Mouse (Mus musculus): ENCODE measurements around the gene Taar3.

The Taar3 gene

DNA sequence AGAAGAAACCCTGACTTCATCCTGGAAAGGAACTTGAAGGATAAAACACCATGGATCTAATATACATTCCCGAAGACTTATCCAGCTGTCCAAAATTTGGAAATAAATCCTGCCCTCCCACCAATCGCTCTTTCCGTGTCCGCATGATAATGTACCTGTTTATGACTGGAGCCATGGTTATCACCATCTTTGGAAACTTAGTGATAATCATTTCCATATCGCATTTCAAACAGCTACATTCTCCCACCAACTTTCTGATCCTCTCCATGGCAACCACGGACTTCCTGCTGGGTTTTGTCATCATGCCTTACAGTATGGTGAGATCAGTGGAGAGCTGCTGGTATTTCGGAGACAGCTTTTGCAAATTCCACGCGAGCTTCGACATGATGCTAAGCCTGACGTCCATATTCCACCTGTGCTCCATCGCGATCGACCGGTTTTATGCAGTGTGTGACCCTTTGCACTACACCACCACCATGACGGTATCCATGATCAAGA lies at the start of gene Taar3:
TSS of gene Taar3 (plus strand) at position 51 of the 498 bp plus-strand sequence.
- no peak for DNase-seq

GRCm38 (mm10) chr10:23901119-23901518 lies 48.2 kb upstream of the Taar3 start:
- no peak for DNase-seq

GRCm38 (mm10) chr10:23905661-23906060 lies 43.7 kb upstream of the Taar3 start:
- DNase-seq = no peak

DNA sequence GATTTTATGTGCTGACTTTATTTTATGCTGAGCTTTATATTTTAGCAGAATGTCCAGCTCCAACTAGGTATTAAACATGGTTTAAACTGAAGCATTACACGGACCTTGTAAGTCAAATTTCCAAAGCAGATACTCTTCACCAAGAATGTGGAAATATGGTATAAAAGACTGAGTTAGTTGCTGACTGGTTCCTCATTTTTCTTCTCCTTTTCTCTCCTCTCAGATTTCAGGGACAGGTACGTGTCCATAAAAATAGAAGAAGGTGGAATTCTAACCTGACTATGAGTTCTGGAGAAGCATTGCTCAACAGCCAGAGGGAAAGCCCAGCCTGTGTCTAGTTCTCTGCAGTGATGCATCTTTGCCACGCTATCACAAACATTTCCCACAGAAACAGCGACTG lies 29.3 kb upstream of the Taar3 start, which contains the start of gene Taar1:
TSS of gene Taar1 (plus strand) at position 301 of the 400 bp plus-strand sequence.
- DNase-seq = no peak

GRCm38 (mm10) chr10:23922468-23922867 lies 26.9 kb upstream of the Taar3 start:
- no peak for DNase-seq

DNA sequence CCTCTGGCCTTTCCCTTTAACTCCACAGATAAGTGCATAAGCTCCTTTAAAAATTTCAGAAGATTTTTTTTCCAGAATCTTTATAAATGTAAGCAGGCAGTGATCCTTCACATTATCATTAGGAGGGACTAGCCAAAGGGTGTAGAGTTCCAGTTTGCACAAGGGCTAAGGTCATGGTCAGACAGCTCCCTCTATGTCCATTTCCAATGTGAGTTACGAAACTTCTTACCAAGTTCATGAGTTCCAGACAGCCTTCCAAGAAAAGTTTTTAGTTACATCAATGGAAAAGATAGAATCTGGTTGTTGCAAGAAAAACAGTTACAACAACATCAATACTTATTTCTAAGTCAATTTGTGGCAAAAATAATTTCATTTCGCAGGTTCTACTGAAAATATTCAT lies 25.4 kb upstream of the Taar3 start:
- DNase-seq = no peak

DNA sequence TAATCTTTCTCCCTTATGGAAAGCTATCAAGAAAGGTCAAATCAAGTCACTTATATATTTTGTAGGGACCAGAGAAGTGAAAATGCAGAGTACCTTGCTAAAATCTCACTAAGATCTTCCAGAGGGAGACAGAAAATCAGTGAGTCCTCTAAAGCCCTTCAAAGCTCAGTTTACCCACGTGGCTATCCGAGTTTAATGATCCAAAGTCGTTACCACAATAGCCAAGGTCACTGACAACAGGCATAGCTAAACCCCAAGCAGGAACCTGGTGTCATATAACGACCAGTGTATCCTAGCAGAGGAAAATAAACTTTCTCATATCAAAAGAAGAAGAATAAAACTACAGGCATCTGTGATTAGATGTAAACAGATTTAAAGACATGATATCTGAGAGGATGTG lies 11.7 kb upstream of the Taar3 start:
- DNase-seq = no peak

DNA sequence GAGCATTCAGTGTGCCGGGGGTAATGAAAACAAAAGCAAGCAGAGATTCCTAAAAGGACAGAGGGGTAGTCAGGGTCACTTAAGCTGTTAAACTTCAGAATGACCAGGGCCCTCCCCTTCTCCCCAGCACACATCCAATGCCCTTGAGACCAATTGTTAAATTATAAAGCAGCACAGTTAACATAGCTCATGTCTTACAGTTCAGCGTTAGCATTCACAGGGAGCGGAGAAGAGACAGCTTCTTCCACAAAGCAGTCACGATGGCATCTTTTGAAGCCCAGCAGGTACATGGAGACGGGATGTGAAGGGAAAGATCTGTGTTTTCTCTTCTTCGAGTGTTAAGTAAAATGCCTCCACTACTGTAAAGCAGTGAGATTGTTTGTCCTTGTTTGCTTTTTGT lies 11.0 kb upstream of the Taar3 start, which contains the start of gene Taar2:
TSS of gene Taar2 (plus strand) at position 261 of the 400 bp plus-strand sequence.
- DNase-seq = no peak

- DNase-seq = peak in 1 of 2 experiments; percentile 25
These were observed 6.9 kb upstream of the Taar3 start for GRCm38 (mm10) chr10:23942465-23942864.

GRCm38 (mm10) chr10:23948026-23948425 lies 1.3 kb upstream of the Taar3 start:
- peak; percentile 34 to 53 for DNase-seq

DNA sequence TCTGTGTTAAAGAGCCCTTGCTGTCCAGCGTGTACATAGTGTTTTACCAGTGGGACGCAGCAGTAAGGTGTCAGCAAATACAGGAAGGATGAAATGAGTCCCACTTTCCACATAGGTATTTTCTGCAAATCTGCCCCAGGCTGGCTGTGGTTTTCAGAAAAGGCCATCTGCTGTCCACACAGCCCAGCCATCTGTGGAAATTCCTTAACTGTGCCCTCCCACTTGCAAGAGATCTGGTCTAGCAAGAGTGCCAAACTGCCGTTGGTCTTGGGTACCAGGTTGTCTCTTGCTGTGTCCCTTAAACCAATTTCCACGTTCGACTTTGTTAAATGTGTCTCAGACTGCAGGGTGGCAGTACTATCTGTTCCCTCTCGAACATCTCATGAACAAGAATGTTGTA lies 2.4 kb downstream of the Taar3 start:
- DNase-seq = peak; percentile 69 to 72

DNA sequence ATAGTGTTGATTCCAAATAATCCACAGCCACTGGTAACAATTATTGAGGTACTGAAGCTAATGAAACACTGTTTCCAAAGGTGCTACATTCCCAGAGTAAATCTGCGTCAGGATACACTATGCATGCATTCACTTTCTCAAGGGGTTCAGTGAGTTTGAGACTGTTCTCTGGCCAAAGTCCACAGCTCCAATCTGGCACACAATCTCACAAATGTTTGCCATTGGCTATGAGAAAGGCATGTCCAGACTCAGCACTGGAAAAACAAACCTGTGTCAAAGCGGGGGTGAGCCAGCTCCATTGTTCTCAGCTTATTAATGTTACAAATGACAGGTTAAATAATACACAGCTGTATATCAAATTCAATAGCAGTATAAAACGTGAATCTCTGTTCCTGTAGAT lies 9.7 kb downstream of the Taar3 start:
- peak in 1 of 2 experiments; percentile 33 for DNase-seq

DNA sequence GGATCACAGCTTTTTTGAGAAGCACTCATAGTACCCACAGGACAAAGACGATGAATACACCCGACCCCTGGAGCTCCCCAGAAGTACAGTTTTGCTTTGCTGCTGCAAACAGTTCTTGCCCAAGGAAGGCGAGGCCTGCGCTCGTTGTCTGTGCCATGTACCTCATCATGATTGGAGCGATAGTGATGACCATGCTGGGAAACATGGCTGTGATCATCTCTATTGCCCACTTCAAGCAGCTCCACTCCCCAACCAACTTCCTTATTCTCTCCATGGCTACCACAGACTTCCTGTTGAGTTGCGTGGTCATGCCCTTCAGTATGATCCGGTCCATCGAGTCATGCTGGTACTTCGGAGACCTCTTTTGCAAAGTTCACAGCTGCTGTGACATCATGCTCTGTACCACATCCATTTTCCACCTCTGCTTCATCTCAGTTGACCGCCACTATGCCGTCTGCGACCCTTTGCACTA lies 11.1 kb downstream of the Taar3 start, which contains the start of gene Taar4:
TSS of gene Taar4 (plus strand) at position 51 of the 472 bp plus-strand sequence.
- DNase-seq = no peak

DNA sequence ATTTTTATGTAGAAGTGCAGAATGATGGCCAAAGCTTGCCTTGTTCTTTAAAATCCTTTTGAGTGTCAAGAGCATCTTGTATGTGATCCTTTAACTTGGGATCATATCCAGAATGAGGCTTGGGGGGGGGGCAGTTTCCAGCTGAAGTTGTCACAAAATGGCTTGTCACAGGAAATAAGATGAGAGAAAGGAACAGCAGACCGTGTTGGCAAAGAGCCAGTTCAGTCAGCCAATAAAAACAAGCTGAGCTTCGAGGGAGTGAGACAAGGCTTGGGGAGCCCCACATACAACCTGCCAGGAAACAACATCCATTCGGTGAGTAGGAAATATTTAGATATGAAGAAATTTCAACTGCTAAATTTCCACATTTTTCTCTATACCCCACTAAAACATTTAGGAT lies 14.1 kb downstream of the Taar3 start:
- peak in 1 of 2 experiments; percentile 33 for DNase-seq

- DNase-seq = no peak
These were observed 15.7 kb downstream of the Taar3 start for GRCm38 (mm10) chr10:23964921-23965610.

DNA sequence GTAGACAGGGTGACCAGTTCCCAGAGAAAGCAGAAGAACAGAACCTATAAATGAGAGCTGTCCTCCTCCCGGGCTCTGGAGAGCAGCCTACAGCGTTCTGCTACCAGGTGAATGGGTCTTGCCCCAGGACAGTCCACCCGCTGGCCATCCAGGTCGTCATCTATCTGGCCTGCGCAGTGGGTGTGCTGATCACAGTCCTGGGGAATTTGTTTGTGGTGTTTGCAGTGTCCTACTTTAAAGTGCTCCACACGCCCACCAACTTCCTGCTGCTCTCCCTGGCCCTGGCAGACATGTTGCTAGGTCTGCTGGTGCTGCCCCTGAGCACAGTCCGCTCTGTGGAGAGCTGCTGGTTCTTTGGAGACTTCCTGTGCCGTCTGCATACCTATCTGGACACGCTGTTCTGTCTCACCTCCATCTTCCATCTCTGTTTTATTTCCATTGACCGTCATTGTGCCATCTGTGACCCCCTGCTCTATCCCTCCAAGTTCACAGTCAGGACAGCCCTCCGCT lies 21.4 kb downstream of the Taar3 start, which contains the start of gene Taar5:
TSS of gene Taar5 (plus strand) at position 51 of the 510 bp plus-strand sequence.
- DNase-seq = no peak

DNA sequence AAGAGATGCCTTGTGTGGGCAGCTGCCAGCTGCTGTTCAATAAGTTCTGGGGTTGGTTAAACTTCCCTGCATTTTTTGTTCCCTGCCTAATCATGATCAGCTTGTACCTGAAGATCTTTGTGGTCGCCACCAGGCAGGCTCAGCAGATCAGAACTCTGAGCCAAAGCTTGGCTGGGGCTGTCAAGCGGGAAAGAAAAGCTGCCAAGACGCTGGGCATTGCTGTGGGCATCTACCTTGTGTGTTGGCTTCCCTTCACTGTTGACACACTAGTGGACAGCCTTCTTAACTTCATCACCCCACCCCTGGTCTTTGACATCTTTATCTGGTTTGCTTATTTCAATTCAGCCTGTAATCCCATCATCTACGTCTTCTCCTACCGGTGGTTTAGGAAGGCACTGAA lies 21.9 kb downstream of the Taar3 start:
- peak; percentile 25 to 26 for DNase-seq

DNA sequence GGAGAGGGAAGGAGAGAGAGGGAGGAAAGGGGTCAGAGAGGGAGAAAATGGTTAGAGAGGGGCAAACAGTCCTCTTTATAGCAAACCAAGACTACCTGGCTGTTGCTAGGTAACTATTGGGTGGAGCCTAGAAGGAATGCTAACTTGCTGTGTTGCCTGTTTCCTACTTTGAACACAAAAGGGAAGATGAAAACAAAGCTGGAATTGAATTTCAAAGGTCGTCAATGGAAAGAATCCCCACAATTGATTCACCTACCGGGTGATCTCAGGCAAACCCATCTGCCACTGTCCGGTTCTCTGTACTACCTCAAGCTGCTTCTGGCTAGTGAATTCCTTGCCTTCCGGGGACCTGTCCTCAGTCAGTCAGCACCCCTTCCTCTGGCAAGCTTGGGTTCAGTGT lies 28.6 kb downstream of the Taar3 start:
- DNase-seq = no peak

GRCm38 (mm10) chr10:23978901-23979705 lies 29.7 kb downstream of the Taar3 start:
- DNase-seq = peak; percentile 68 to 78

DNA sequence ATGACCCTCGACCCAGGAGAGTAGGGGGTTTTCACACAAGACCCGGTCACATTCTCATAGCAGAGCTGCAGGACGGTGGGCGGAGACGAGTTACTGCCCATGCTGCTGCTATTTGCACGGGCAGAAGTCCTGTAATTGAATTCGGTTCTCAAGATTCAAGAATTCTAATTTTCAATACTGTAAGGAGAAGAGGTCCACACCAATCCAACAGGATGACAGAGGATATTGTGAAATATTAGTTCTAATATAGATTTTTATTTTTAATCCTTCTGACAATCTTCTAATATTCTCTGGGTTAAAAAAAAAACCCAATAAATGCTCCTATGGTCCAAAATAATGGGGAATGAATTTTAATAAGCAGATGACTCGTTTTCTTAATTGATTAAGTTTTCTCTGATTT lies 36.2 kb downstream of the Taar3 start, which contains the start of gene Taar6:
TSS of gene Taar6 (minus strand) at position 101 of the 400 bp plus-strand sequence.
- DNase-seq = no peak

DNA sequence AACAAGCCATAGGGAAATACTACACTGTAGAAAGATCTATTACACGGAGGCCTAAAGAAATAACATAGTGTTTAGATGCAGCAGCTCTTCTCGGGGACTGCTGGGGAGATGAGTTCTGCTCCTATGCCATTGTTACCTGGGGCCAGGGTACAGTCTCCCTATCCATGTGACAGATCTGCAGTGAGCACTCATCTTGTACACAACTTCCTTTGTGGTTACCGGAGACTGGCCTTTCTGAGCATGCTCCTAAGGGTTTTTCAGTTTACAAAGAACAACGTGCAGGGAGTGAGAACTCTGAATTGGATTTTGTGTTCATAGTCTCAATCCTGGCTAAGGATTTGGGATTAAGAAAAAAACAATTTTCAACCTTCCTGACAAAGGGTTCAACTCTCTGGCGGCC lies 37.1 kb downstream of the Taar3 start:
- DNase-seq = no peak

GRCm38 (mm10) chr10:23993381-23993780 lies 44.0 kb downstream of the Taar3 start, which contains the start of gene Taar7a:
Gene Taar7a, minus strand, starts transcription at chr10:23993481.
- no peak for DNase-seq

DNA sequence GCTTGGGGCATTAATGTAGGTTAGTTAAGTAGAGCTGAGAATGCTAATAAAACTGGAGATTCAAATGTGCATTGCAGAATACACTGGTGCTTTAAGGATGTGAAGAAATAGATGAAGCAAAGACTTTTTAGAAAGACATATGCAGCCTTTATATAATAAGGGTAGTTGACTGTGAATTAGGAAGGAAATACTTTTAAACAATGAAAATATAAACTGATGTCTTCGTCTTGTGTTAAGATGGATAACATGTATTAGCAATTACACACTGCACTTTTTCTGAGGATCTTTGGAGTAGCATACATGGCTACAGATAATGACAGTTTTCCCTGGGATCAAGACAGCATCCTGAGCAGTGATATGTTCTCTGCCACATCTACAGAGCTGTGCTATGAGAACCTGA lies 50.3 kb downstream of the Taar3 start, which contains the start of gene Taar7b:
TSS of gene Taar7b (plus strand) at position 301 of the 400 bp plus-strand sequence.
- DNase-seq = no peak
